Mouse (Mus musculus) CH12.LX (cell line): ENCODE data around the gene Grin3b.

Source experiments
- CTCF ChIP-seq, 2 experiments: IDR thresholded peaks in 1 of 2; conservative IDR thresholded peaks in 1 of 2; 2 replicates each; pipeline ENCODE4 v1.5.1; 2011 to 2012; ENCODE audit warnings: low read depth in 2 of 2, low read length in 2 of 2, improper control_type of control experiment in 1 of 2, inconsistent platforms in 1 of 2, mild to moderate bottlenecking in 1 of 2, moderate library complexity in 1 of 2
- ELF1 ChIP-seq: IDR thresholded peaks from 2 replicates; pipeline ENCODE4 v1.6.1; 2014; ENCODE audit warnings: low read depth, mild to moderate bottlenecking, inconsistent platforms, low read length, improper control_type of control experiment
- EP300 ChIP-seq: IDR thresholded peaks from 2 replicates; pipeline ENCODE4 v1.6.1; 2011; ENCODE audit warnings: low read length, improper control_type of control experiment
- GABPA ChIP-seq: IDR thresholded peaks from 2 replicates; pipeline ENCODE4 v1.6.1; 2012; ENCODE audit warnings: low read depth, low read length, improper control_type of control experiment, inconsistent platforms; ENCODE audit not compliant: insufficient replicate concordance
- MYC ChIP-seq: IDR thresholded peaks from 2 replicates; pipeline ENCODE4 v1.6.1; 2011; ENCODE audit warnings: low read depth, mild to moderate bottlenecking, improper control_type of control experiment, low read length
- POLR2A ChIP-seq: IDR thresholded peaks from 2 replicates; pipeline ENCODE4 v1.6.1; 2011; ENCODE audit warnings: low read depth, mild to moderate bottlenecking, improper control_type of control experiment, low read length
- POLR2AphosphoS2 ChIP-seq: IDR thresholded peaks from 2 replicates; pipeline ENCODE4 v1.6.1; 2011; ENCODE audit warnings: low read depth, low read length, improper control_type of control experiment
- USF1 ChIP-seq: IDR thresholded peaks from 2 replicates; pipeline ENCODE4 v1.6.1; 2014; ENCODE audit warnings: low read depth, mild to moderate bottlenecking, inconsistent platforms, low read length, improper control_type of control experiment
- ZMIZ1 ChIP-seq: IDR thresholded peaks from 2 replicates; pipeline ENCODE4 v1.6.1; 2012; ENCODE audit warnings: low read depth, mild to moderate bottlenecking, inconsistent platforms, low read length, improper control_type of control experiment

DNA sequence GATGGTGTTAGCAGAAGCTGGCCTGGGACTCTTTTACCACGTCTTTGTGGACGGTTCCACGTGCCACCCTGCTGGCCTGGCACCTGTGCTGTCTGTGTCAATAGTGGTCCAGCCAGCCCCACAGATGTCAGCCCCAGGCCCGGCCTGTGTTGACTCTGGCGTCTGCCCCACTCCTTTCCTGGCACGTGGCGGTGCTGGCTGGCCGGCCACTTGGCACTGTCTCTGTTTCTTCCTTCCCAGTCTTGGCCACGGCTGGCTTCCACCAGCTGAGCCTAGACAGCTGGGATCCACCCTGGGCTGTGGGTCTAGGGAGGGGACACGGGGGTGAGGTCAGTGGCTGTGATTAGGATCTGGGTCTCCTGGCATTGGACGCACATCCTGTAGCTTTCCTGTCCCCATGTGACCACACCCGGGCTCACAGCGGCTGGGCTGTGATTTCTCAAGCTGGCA is 36.2 kb upstream of the Grin3b start:
- no peak for TF ChIP-seq CTCF (conservative IDR thresholded peaks at IDR 0.05 in 1 of 2, IDR thresholded peaks at IDR 0.05 in 1 of 2; ENCODE audit: low read depth in 2 of 2, low read length in 2 of 2)
- TF ChIP-seq POLR2A: 0 out of 2 replicates have a peak, but pooled peaks have one; percentile 35
- no peak for TF ChIP-seq POLR2AphosphoS2
- TF ChIP-seq ZMIZ1: 0 out of 2 replicates have a peak, but pooled peaks have one; percentile 40
- no peak for TF ChIP-seq GABPA
- no peak for TF ChIP-seq USF1
- TF ChIP-seq ELF1: no peak
- TF ChIP-seq MYC: peak; percentile 64; the same call in 1 of the 2 replicates
- no peak for TF ChIP-seq EP300
